Mouse (Mus musculus) embryonic facial prominence, embryonic 10.5 days (tissue): ENCODE measurements at regions not wholly inside any gene's neighbourhood (a gene's known extent, or its start where the extent isn't known, plus 50 kb on each side); places are given as distances from the start of the nearest gene placed in this dataset.

ENCODE experiments used
- DNase-seq: peaks from one replicate; pipeline ENCODE4 v3.0.0-alpha.2; 2017; ENCODE audit warnings: low spot score
- H3K27ac ChIP-seq: fragments of 300-500 bp; sonication (generic); replicated peaks from 2 replicates; pipeline ENCODE4 v1.5.1; 2016; ENCODE audit warnings: mild to moderate bottlenecking
- H3K27me3 ChIP-seq: fragments of 300-500 bp; sonication (generic); replicated peaks from 2 replicates; pipeline ENCODE4 v1.6.1; 2016; ENCODE audit warnings: low read depth, mild to moderate bottlenecking; ENCODE audit not compliant: poor library complexity, severe bottlenecking
- H3K36me3 ChIP-seq: fragments of 300-500 bp; sonication (generic); replicated peaks from 2 replicates; pipeline ENCODE4 v1.6.1; 2016; ENCODE audit warnings: mild to moderate bottlenecking, moderate library complexity
- H3K4me1 ChIP-seq: fragments of 300-500 bp; sonication (generic); 2 replicates; pipeline ENCODE4 v1.6.1; 2016
- H3K4me3 ChIP-seq: fragments of 300-500 bp; sonication (generic); 2 replicates; pipeline ENCODE4 v1.5.1; 2016; ENCODE audit warnings: mild to moderate bottlenecking, moderate library complexity
- H3K9me3 ChIP-seq: fragments of 300-500 bp; sonication (generic); 2 replicates; pipeline ENCODE4 v1.6.1; 2016; ENCODE audit warnings: mild to moderate bottlenecking
- WGBS: fragments of 180-500 bp; shearing (Covaris S2); methylation state at CpG from one replicate; pipeline ENCODE4 v1.1.7; 2016; 5-methylcytosine and 5-hydroxymethylcytosine counted together

- 63% methylated on average over 2 of the region's 2 CpGs for WGBS
- 0 out of 2 replicates have a peak, but pooled peaks cover 3% of the 10 kb centered on the region for H3K9me3 ChIP-seq
- peak; percentile 2 for DNase-seq
- H3K4me3 ChIP-seq = no peak overlapping the region
- no peaks in the 10 kb centered on the region for H3K36me3 ChIP-seq
- H3K27ac ChIP-seq = no peak overlapping the region
- H3K4me1 ChIP-seq = no peaks in the 10 kb centered on the region
- H3K27me3 ChIP-seq = no peaks in the 10 kb centered on the region
Observed at GRCm38 (mm10) chr11:64217181-64217580, 137.9 kb upstream of the Cox10 start.

GRCm38 (mm10) chr11:64210916-64211315 is 131.6 kb upstream of the Cox10 start:
- H3K9me3 ChIP-seq = no peaks in the 10 kb centered on the region
- 46% methylated on average over 3 of the region's 3 CpGs for WGBS
- H3K27ac ChIP-seq = no peak overlapping the region
- no peaks in the 10 kb centered on the region; the same call in 1 of the 2 replicates for H3K4me1 ChIP-seq
- H3K4me3 ChIP-seq = no peak overlapping the region
- peak; percentile 8 for DNase-seq
- H3K36me3 ChIP-seq = no peaks in the 10 kb centered on the region
- no peaks in the 10 kb centered on the region for H3K27me3 ChIP-seq

DNA sequence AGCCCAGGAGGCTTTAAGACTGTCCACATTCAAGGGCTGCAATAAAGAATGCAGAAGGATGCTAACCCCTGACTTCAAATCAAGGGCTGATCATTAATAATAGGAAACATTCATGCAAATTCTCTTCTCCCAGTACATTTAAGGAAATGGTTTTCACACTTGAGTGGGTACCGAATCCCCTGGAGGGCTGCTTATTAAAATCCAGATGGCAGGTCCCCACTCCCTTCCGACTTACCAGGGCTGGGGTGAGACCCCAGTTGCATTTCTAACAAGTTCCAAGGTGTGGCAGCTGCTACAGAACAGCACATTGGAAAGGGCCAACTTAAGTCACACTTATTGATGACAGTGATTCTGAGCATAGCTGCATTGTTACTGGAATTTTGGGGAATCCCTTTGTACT is 129.0 kb upstream of the Cox10 start:
- peak; percentile 6 for DNase-seq
- Histone ChIP-seq H3K36me3 (no peaks in the 10 kb centered on the region), H3K4me3 (no peak overlapping the region), H3K27me3 (0 out of 2 replicates have a peak, but pooled peaks cover 3% of the 10 kb centered on the region), H3K9me3 (no peaks in the 10 kb centered on the region), H3K4me1 (peaks cover 17% of the 10 kb centered on the region), H3K27ac (no peak overlapping the region)
- 55% methylated on average over 2 of the region's 2 CpGs for WGBS

GRCm38 (mm10) chr11:64207358-64207864 is 128.1 kb upstream of the Cox10 start:
- 0 out of 2 replicates have a peak, but pooled peaks cover 3% of the 10 kb centered on the region for H3K27me3 ChIP-seq
- H3K4me1 ChIP-seq = peaks cover 20% of the 10 kb centered on the region
- no peak overlapping the region for H3K27ac ChIP-seq
- H3K9me3 ChIP-seq = no peaks in the 10 kb centered on the region
- H3K4me3 ChIP-seq = no peak overlapping the region
- 68% methylated on average over 4 of the region's 4 CpGs for WGBS
- DNase-seq = peak; percentile 4
- no peaks in the 10 kb centered on the region for H3K36me3 ChIP-seq

DNA sequence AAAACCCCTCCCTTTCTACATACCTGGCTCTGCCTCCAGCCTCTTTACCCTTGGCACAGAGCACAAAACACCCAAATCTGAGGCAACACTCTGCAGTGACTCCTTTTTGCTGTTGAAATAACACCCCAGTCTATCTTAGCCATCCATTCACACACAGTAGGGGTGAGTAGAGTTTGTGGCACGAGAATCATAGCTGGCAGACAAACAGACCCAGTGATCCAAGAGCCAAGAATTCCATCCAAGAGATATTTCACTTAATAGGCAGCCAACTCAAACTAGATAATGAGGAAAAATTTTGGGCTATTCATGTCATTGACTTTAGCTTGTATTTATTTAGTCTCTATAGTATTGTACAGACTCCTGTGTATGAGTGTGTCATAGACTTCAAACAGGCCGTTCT is 126.9 kb upstream of the Cox10 start:
- no peak overlapping the region for H3K27ac ChIP-seq
- no peaks in the 10 kb centered on the region for H3K36me3 ChIP-seq
- DNase-seq = no peak
- H3K4me3 ChIP-seq = no peak overlapping the region
- peaks cover 20% of the 10 kb centered on the region for H3K4me1 ChIP-seq
- H3K9me3 ChIP-seq = no peaks in the 10 kb centered on the region
- 86% methylated on average over 2 of the region's 2 CpGs for WGBS
- 0 out of 2 replicates have a peak, but pooled peaks cover 3% of the 10 kb centered on the region for H3K27me3 ChIP-seq

DNA sequence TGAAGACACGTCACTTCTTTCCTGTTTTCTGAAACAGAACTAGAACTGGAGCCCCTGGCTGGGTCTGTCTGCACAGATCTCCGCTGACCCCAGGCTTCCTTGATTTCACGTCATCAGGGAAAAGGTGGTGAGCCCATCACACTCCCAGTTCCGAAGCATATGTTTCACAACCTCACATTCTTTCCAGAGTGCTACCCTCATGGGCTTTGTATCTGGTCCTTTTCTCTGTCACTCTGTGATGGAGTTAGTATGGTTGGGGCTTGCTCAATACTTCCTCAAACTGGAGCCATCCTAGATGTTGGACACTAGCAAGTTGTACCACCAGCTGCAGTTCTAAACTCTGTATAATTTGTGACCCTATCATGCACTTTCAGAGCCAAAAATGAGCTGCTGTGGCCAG is 125.8 kb upstream of the Cox10 start:
- peaks cover 20% of the 10 kb centered on the region for H3K4me1 ChIP-seq
- H3K4me3 ChIP-seq = no peak overlapping the region
- H3K9me3 ChIP-seq = no peaks in the 10 kb centered on the region
- WGBS = 82% methylated on average over 4 of the region's 4 CpGs
- H3K27ac ChIP-seq = no peak overlapping the region
- no peaks in the 10 kb centered on the region for H3K36me3 ChIP-seq
- DNase-seq = peak; percentile 3
- H3K27me3 ChIP-seq = peaks cover 3% of the 10 kb centered on the region; the same call in 1 of the 2 replicates

DNA sequence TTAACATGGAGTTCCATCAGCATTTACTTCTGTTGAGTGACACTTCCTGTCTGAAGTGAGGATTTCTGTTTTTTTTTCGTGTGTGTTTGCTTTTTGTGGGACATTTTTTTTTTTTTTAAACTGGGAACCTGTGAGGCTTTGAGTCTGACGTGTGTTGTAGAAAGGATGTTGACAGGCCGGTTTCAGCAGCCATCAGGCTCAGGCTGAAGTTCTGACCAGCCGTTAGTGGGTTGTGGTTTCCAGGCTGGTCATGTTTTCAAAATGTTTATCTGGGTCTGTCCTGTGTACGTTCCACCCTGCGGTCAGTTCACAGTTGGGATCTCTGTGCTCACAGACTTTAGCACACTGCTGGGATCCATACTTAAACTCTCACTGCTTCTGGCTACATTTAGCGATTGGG is 125.0 kb upstream of the Cox10 start:
- peaks cover 20% of the 10 kb centered on the region for H3K4me1 ChIP-seq
- H3K36me3 ChIP-seq = no peaks in the 10 kb centered on the region
- H3K27ac ChIP-seq = no peak overlapping the region
- 64% methylated on average over 7 of the region's 7 CpGs for WGBS
- H3K4me3 ChIP-seq = no peak overlapping the region
- DNase-seq = peak; percentile 7
- H3K27me3 ChIP-seq = peaks cover 3% of the 10 kb centered on the region; the same call in 1 of the 2 replicates
- no peaks in the 10 kb centered on the region for H3K9me3 ChIP-seq

DNA sequence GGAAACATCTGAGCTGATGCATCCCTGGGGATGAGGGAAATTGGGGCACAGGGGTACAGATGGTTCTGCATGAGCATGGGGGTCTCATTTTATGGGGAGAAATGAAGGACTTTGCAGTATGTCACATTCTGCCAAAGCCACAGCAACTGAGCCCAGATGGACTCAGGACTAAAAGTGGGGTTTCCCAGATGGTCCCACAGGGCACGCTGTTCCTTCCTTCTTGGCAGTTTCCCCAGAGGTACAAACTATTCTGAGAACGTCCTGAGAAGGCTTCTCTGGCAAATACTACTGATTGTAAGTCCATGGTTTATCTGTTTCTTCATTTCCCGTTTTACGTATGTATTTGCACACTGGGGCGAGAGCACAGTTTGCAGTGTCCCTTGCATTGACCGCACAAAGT is 121.6 kb upstream of the Cox10 start:
- DNase-seq = peak; percentile 5
- H3K36me3 ChIP-seq = no peaks in the 10 kb centered on the region
- peaks cover 23% of the 10 kb centered on the region for H3K4me1 ChIP-seq
- H3K4me3 ChIP-seq = no peak overlapping the region
- no peak overlapping the region for H3K27ac ChIP-seq
- 92% methylated on average over 6 of the region's 6 CpGs for WGBS
- peaks cover 3% of the 10 kb centered on the region; the same call in 1 of the 2 replicates for H3K27me3 ChIP-seq
- H3K9me3 ChIP-seq = no peaks in the 10 kb centered on the region

- Histone ChIP-seq H3K4me3 (no peak overlapping the region), H3K27me3 (no peaks in the 10 kb centered on the region; the same call in 1 of the 2 replicates), H3K36me3 (no peaks in the 10 kb centered on the region), H3K9me3 (no peaks in the 10 kb centered on the region), H3K27ac (no peak overlapping the region), H3K4me1 (peaks cover 3% of the 10 kb centered on the region; the same call in 1 of the 2 replicates)
- WGBS = 93% methylated on average over 3 of the region's 3 CpGs
- no peak for DNase-seq
Observed at GRCm38 (mm10) chr11:64195272-64195671, 116.0 kb upstream of the Cox10 start.

DNA sequence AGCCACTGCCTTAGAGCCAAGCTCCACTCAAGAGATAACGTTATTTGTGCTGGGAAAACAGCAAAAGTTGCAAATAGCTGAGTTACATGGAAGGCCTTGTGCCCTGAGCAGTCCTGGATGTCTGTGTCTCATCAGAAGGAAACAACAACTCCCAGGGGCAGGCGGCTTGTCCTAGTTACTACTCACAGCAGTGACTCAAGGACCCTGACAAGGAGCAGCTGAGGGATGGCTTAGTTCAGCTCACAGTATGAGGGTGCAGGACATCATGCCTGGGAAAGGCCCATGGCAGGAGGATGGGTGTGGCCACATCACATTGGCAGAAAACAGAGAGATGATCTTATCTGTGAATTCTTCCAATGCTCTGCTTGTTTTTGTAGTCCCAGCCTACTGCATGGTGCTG is 109.4 kb upstream of the Cox10 start:
- Histone ChIP-seq H3K4me3 (no peak overlapping the region), H3K4me1 (peaks cover 9% of the 10 kb centered on the region), H3K27ac (no peak overlapping the region), H3K27me3 (peaks cover 18% of the 10 kb centered on the region), H3K36me3 (no peaks in the 10 kb centered on the region), H3K9me3 (no peaks in the 10 kb centered on the region)
- WGBS = 79% methylated on average over 2 of the region's 2 CpGs
- no peak for DNase-seq

GRCm38 (mm10) chr11:64187488-64188444 is 108.5 kb upstream of the Cox10 start:
- H3K4me3 ChIP-seq = no peak overlapping the region
- H3K9me3 ChIP-seq = no peaks in the 10 kb centered on the region
- H3K36me3 ChIP-seq = no peaks in the 10 kb centered on the region
- peaks cover 18% of the 10 kb centered on the region for H3K4me1 ChIP-seq
- H3K27me3 ChIP-seq = peaks cover 18% of the 10 kb centered on the region
- no peak for DNase-seq
- no peak overlapping the region for H3K27ac ChIP-seq
- 74% methylated on average over 9 of the region's 9 CpGs for WGBS

DNA sequence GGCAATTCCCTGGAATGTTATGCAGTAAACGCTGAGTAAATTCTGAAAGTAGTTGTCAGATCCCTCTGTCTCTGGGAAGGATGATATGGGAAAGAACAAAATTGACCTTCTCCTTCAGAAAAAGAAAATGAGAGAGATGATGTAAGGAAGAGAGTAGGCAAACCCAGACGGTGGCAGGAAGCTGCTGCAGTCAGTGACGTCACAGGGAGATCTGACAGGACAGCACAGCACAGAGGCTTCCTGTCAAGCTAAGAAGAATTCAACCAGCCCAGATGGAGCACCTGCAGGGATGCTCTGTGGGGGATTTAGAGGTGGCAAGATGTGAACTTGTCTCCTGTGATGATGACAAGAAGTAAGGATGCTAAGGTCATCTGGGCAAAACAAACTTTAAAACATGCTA is 107.7 kb upstream of the Cox10 start:
- DNase-seq = no peak
- Histone ChIP-seq H3K27me3 (peaks cover 18% of the 10 kb centered on the region), H3K9me3 (no peaks in the 10 kb centered on the region), H3K27ac (no peak overlapping the region), H3K36me3 (no peaks in the 10 kb centered on the region), H3K4me1 (peaks cover 18% of the 10 kb centered on the region), H3K4me3 (no peak overlapping the region)
- 68% methylated on average over 3 of the region's 3 CpGs for WGBS

GRCm38 (mm10) chr11:64186590-64186989 is 107.3 kb upstream of the Cox10 start:
- Histone ChIP-seq H3K4me1 (peaks cover 18% of the 10 kb centered on the region), H3K27me3 (peaks cover 18% of the 10 kb centered on the region)
- WGBS = 91% methylated on average over 2 of the region's 2 CpGs

More at GRCm38 (mm10) chr11:64186590-64186989, 107.3 kb upstream of the Cox10 start:
- DNase-seq = no peak
- no peak overlapping the region for H3K4me3 ChIP-seq
- H3K36me3 ChIP-seq = no peaks in the 10 kb centered on the region
- no peaks in the 10 kb centered on the region for H3K9me3 ChIP-seq
- H3K27ac ChIP-seq = no peak overlapping the region
